Mouse (Mus musculus) frontal cortex, adult (tissue): ENCODE measurements around the gene P2ry2.

ENCODE experiments used
- ATAC-seq: cut with Nextera tagmentation; 2 replicates; pipeline ENCODE4 v1.9.2; 2017; ENCODE audit warnings: mild to moderate bottlenecking, moderate library complexity, mixed read lengths; ENCODE audit not compliant: low TSS enrichment

The P2ry2 gene

DNA sequence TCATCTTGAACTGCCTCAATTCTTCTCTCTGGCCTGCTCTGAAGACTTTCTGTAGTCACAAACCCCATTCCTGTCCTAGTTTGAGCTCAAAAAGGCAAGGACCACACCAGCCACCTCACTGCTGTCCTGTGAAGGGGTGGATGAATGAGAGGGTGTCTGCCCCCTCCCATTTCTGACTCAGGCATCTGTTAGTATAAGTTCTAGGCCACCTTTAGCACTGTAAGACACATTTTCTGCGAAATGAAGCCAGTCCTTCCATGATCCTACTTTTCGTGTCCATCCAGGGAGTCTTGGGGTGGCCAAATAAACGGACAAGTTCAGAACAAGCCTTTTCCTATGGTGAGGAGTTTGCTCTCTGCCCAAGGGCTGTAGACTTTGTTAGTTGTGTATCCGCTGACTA lies at the start of gene P2ry2:
P2ry2 (minus strand) TSS at position 326 of the 400 bp plus-strand sequence.
- ATAC-seq, result no peak

GRCm38 (mm10) chr7:101062246-101062645 lies 49.6 kb upstream of the P2ry2 start:
- ATAC-seq, result peak; percentile 44; the same call in 1 of the 2 replicates

DNA sequence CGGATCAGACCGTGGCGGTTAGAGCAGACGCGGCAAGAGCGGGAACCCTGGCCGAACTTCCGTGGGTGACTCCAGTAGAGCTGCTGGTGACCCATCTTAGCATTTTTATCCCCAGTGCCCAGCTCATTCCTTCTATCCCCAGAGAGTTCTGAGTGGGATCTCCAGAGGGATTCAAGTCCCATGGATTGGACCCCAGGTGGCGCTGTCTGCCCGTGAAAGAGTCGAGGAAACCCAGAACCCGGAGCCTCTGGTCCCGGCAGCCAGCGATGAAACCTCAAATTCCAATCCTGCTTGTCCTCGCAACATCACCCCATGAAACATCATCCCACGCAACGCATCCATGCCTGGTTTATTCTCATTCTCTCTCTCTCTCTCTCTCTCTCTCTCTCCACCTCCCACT lies 48.7 kb upstream of the P2ry2 start:
- peak; percentile 94 for ATAC-seq

DNA sequence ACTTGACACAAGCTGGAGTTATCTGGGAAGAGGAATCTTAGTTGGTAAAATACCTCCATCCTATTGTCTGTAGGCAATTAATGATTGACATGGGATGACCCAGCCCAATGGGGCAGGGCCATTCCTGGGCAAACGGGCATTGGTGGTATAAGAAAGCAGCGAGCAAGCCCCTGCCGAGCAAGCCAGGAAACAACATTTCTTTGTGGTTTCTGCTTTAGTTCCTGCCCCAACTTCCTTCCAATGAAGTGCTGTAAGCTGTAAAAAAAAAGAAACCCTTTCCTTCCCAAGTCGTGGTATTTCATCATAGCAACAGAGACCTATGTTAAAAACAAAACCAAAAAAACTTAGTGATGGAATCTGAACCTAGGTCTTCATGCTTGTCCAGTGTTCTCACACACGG lies 47.8 kb upstream of the P2ry2 start:
- ATAC-seq, result no peak

GRCm38 (mm10) chr7:101059188-101059587 lies 46.5 kb upstream of the P2ry2 start:
- no peak for ATAC-seq

DNA sequence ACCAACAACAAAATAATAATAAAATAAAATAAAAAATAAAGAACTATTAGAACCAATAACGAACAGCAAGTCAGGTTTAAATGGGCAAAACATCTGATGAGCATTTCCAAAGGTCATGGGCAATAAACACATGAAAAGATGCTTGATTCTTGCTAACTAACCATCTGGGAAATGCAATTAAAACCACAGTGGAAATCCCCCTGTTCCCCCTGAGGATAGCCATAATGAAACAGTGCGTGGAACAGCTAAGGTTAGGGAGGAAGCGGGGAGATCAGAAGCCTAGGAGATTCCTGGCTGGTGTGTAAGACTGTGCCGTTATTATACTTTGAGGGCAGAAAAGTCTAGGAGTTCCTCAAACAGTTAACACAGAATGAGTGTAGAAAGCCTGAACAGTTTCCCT lies 44.6 kb upstream of the P2ry2 start:
- no peak for ATAC-seq

GRCm38 (mm10) chr7:101053136-101053535 lies 40.5 kb upstream of the P2ry2 start:
- no peak; the same call in 1 of the 2 replicates for ATAC-seq

GRCm38 (mm10) chr7:101051551-101052221 lies 39.0 kb upstream of the P2ry2 start:
- ATAC-seq, result peak; percentile 64; the same call in 1 of the 2 replicates

- no peak for ATAC-seq
Observed at GRCm38 (mm10) chr7:101050724-101051550, 38.3 kb upstream of the P2ry2 start.

GRCm38 (mm10) chr7:101049326-101050087 lies 36.8 kb upstream of the P2ry2 start:
- no peak for ATAC-seq

GRCm38 (mm10) chr7:101048247-101048646 lies 35.6 kb upstream of the P2ry2 start:
- no peak for ATAC-seq

DNA sequence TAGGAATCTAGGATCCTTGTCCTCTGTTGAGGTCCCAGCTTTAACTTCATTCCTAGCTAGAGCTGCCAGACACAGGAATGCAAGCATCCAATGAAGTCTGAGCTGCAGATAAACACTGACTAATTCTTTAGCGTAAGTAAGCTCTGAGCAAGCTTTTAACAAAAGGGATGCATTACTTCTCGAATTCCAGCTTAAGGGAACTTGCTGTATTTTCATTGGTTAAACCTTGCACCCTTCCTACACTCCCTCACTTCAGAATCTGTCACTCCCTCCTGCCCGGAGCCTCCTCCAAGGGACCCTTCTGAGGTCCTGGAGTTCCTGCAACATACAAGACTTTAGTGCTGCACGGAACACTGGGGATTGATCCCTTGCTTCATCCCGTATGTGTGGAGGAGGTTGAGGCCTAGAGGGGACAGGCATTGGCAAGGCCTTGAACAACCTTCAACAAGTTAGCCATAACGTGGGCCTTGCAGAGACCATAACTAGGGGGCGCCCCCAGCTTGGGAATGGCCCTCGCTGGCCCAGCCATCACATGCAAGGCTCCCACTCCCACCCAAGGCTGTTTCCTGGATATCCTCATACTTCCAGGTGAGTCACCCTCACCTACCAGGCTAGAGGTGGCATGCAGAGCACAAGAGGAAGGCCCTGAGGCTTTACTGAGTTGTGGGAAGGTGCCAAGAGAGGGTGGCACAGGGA lies 31.3 kb upstream of the P2ry2 start:
- no peak for ATAC-seq

GRCm38 (mm10) chr7:101041977-101042749 lies 29.5 kb upstream of the P2ry2 start:
- no peak for ATAC-seq

DNA sequence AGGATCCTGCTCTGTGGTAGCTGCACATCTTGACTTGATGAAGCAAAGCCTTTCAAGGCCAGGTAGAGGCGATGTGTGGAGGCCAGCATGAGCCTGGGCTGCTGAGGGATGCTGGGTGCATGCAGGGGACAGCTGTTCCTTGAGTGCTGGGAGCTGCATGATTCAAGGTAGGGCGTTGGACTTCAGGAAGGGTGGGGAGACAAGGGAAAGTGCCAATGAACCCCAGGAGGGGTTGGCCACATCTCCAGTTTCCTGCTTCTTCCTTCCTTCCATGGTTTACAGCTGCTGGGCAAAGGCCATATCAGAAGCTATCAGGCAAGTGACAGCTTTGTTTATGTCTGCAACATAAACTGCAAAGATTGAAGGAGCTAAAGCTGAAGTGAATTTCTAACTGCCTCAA lies 28.9 kb upstream of the P2ry2 start:
- no peak for ATAC-seq

- ATAC-seq, result no peak
Observed at GRCm38 (mm10) chr7:101033371-101033770, 20.7 kb upstream of the P2ry2 start.

- ATAC-seq, result no peak
Observed at GRCm38 (mm10) chr7:101031234-101031633, 18.6 kb upstream of the P2ry2 start.

- no peak for ATAC-seq
Observed at GRCm38 (mm10) chr7:101030756-101031155, 18.1 kb upstream of the P2ry2 start.

- ATAC-seq, result no peak
Observed at GRCm38 (mm10) chr7:101029446-101029845, 16.8 kb upstream of the P2ry2 start.

GRCm38 (mm10) chr7:101028991-101029390 lies 16.3 kb upstream of the P2ry2 start:
- no peak for ATAC-seq

DNA sequence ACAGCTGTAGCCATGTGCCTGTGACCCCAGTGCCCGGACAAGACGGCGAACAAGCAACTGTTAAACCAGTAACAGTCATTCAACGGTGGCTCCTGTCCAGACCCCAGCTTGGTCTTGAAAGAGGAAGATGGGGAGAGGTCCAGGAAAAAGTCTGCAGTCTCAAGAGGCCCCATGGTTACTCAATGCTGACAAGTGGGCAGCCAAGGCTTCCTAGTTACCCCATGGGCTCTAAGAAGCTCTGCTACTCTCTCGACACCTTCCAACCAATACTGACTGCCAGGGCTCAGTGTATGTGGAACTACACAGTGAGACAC lies 15.7 kb upstream of the P2ry2 start:
- no peak for ATAC-seq
